Mouse (Mus musculus) cerebral cortex, adult 2 months (tissue): Measurements from ENCODE around the gene Frmd5.

ENCODE experiments used
- WGBS: fragments of 180-500 bp; shearing (Covaris S2); methylation state at CpG from one replicate; pipeline ENCODE4 v1.1.7; 2018; 5-methylcytosine and 5-hydroxymethylcytosine counted together

The Frmd5 gene

DNA sequence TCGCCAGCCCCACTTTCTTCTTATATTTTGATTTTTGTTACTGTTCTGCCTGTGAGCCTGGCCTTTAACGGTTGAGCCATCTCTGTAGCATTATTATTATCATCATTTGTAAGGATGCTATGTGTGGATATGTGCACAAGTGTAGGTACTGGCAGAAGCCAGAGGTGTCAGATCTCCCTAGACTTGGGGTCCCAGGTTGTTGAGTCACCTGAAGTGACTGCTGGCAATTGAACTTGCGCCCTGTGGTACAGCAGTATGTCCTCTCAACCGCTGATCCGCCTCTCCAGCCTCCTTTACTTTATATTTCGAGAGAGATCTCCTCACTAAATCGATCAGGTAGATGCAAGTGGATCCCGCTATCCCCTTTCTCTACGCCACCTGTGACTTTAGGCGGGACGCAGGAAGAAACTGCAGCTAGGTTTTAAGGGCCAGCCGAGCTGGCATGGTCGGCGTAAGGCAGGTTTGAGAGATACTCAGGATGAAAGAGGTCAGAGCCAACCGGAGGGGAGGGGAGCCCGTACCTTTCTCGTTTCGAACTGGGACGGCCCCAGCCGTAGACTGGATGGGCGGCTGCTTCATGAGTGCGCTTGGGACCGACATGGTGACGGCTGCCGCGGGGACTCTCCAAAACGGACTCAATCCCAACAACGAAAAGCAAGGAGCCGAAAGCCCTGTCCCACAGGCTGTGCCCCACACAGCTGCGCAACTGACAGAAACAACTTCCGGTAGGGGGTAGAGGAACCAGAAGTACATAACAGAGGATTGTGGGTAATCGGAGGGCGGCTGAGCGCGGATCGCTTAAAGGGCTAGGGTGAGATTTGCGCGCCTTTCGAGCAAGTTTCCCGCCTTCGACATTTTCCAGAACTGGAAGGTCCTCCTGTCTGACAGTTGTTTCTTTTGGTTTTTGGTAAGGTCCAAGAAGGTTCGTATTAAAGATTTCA, 300.7 kb downstream of the Frmd5 start, which contains the start of the genes Mfap1a and Wdr76:
TSS of gene Mfap1a (minus strand) at position 724 of the 941 bp plus-strand sequence.
TSS of gene Wdr76 (plus strand) at position 782 of the 941 bp plus-strand sequence.
- 3% methylated on average over 42 of the region's 42 CpGs for WGBS

DNA sequence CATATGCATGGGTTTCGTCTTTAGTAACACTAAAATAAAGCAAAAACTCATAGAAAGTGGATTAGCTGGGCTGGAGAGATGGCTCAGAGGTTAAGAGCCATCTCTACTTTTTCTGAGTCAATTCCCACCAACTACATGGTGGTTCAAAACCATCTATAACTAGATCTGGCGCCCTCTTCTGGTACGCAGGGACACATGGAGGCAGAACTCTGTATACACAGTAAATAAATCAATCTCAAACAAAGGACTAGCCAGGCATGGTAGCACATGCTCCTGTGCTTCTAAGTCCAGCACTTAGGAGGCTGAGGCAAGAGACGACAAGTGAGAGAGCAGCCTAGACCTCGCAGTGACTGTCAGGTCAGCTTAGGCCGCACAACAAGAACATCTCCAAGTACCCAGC, 305.3 kb downstream of the Frmd5 start:
- 93% methylated on average over 3 of the region's 6 CpGs for WGBS
